Mouse (Mus musculus) limb, embryonic 15.5 days (tissue): ENCODE data around the gene Tpm1. TPM values are rescaled to one million over a fixed set of nuclear protein-coding genes. Genes with fewer than 3 reads are reported as not detected.

Source experiments
- ATAC-seq: fragments of 200-750 bp; cut with Nextera tagmentation; 2 replicates; pipeline ENCODE4 v1.8.0; 2017; ENCODE audit warnings: low read depth, moderate TSS enrichment; ENCODE audit not compliant: insufficient number of reproducible peaks, low FRiP score, low TSS enrichment
- H3K27ac ChIP-seq: fragments of 300-500 bp; sonication (generic); 2 replicates; pipeline ENCODE4 v1.5.1; 2015; ENCODE audit warnings: moderate library complexity, mild to moderate bottlenecking, inconsistent platforms
- H3K27me3 ChIP-seq: fragments of 300-500 bp; sonication (generic); 2 replicates; pipeline ENCODE4 v1.6.1; 2015; ENCODE audit warnings: inconsistent platforms
- H3K36me3 ChIP-seq: fragments of 300-500 bp; sonication (generic); 2 replicates; pipeline ENCODE4 v1.6.1; 2015; ENCODE audit warnings: inconsistent platforms
- H3K4me1 ChIP-seq: fragments of 300-500 bp; sonication (generic); 2 replicates; pipeline ENCODE4 v1.6.1; 2015; ENCODE audit warnings: inconsistent platforms
- H3K4me2 ChIP-seq: fragments of 300-500 bp; sonication (generic); 2 replicates; pipeline ENCODE4 v1.6.1; 2015; ENCODE audit warnings: mild to moderate bottlenecking, inconsistent platforms
- H3K4me3 ChIP-seq: fragments of 300-500 bp; sonication (generic); 2 replicates; pipeline ENCODE4 v1.5.1; 2015; ENCODE audit warnings: mild to moderate bottlenecking, inconsistent platforms
- H3K9ac ChIP-seq: fragments of 300-500 bp; sonication (generic); 2 replicates; pipeline ENCODE4 v1.6.1; 2015; ENCODE audit warnings: inconsistent platforms
- H3K9me3 ChIP-seq: fragments of 300-500 bp; sonication (generic); 2 replicates; pipeline ENCODE4 v1.6.1; 2016; ENCODE audit warnings: inconsistent platforms
- WGBS: fragments of 180-500 bp; shearing (Covaris S2); methylation state at CpG from one replicate; pipeline ENCODE4 v1.1.7; 2015; 5-methylcytosine and 5-hydroxymethylcytosine counted together
- polyA plus RNA-seq: library from polyadenylated mRNA; unstranded; fragments of >200 nt; fragmentation: Nextera tagmentation; extraction: Ambion mirVana; gene quantifications from 2 replicates; pipeline ENCODE4 v1.2.1, GENCODE M21; 2015

Tpm1 gene
- polyA plus RNA-seq, 1 experiment from 2014 or later, result 710 TPM

GRCm38 (mm10) chr9:66974721-66975225, 74.4 kb downstream of the Tpm1 start:
- Histone ChIP-seq H3K9ac (peak overlapping the region; percentile 67), H3K27ac (peak overlapping the region; percentile 86), H3K4me2 (peak overlapping the region; percentile 73), H3K36me3 (peaks cover 5% of the 10 kb centered on the region), H3K27me3 (no peaks in the 10 kb centered on the region), H3K4me1 (peaks cover 5% of the 10 kb centered on the region), H3K4me3 (peak overlapping the region; percentile 86), H3K9me3 (no peaks in the 10 kb centered on the region)
- ATAC-seq, result peak; percentile 76
- under 1% methylated on average over 41 of the region's 41 CpGs for WGBS

Other genes starting within 250 kb of the Tpm1 start
- gene Aph1c, start 214.7 kb downstream of the Tpm1 start, polyA plus RNA-seq, result 3.8 and 4.8 TPM in 2 replicates
- 25.9 and 27.3 TPM in 2 replicates for gene Rab8b, start 129.7 kb downstream of the Tpm1 start, polyA plus RNA-seq
- 572 and 601 TPM in 2 replicates for gene Rps27l, start 103.3 kb downstream of the Tpm1 start, polyA plus RNA-seq
- 5.9 and 7.9 TPM in 2 replicates for gene Lactb, start 73.9 kb downstream of the Tpm1 start, polyA plus RNA-seq